ENCODE assay signal across 17 mouse cellular contexts in genomic region chr12:33675508-33675907, GRCm38 (mm10).
"Had no signal": no experiment of that assay in that cellular context is flagged by ENCODE, and none has a peak within 500 bp of the region (broad histone marks: within the 10 kb centered on the region; RNA-seq: fewer than 3 reads in every experiment).

No protein-coding gene starts in this region.

- H3K4me3 ChIP-seq: lung, embryonic 15.5 days; megakaryocyte, embryonic 14.5 days; midbrain, embryonic 13.5 days; midbrain, embryonic 15.5 days; neural tube, embryonic 12.5 days; stomach, embryonic 15.5 days had no signal

- ATAC-seq: lung, postnatal 0 days; midbrain, embryonic 13.5 days; midbrain, embryonic 15.5 days had no signal

- H3K36me3 ChIP-seq: lung, embryonic 15.5 days; midbrain, embryonic 13.5 days; midbrain, embryonic 15.5 days; neural tube, embryonic 12.5 days; stomach, embryonic 15.5 days had no signal

- DNase-seq: lung, adult 2 months; lung, postnatal 14 days; lung, postnatal 36 days; right cerebral cortex, postnatal 14 days; thymus, adult 2 months; thymus, postnatal 25 days; thymus, postnatal 4 days had no signal

- H3K4me2 ChIP-seq: lung, embryonic 15.5 days; midbrain, embryonic 11.5 days; midbrain, embryonic 13.5 days; midbrain, embryonic 15.5 days; neural tube, embryonic 12.5 days; stomach, embryonic 15.5 days had no signal

- H3K27me3 ChIP-seq: lung, embryonic 15.5 days; megakaryocyte, embryonic 14.5 days; midbrain, embryonic 13.5 days; midbrain, embryonic 15.5 days; neural tube, embryonic 12.5 days; stomach, embryonic 15.5 days had no signal

- H3K9ac ChIP-seq: lung, embryonic 15.5 days; midbrain, embryonic 13.5 days; midbrain, embryonic 15.5 days; neural tube, embryonic 12.5 days; stomach, embryonic 15.5 days had no signal

- H3K9me3 ChIP-seq: lung, embryonic 15.5 days; megakaryocyte, embryonic 14.5 days; midbrain, embryonic 13.5 days; midbrain, embryonic 15.5 days; neural tube, embryonic 12.5 days; stomach, embryonic 15.5 days had no signal

- H3K4me1 ChIP-seq: lung, embryonic 15.5 days; megakaryocyte, embryonic 14.5 days; midbrain, embryonic 13.5 days; midbrain, embryonic 15.5 days; neural tube, embryonic 12.5 days; stomach, embryonic 15.5 days had no signal

- H3K27ac ChIP-seq: lung, embryonic 15.5 days; macrophage; midbrain, embryonic 13.5 days; midbrain, embryonic 15.5 days; neural tube, embryonic 12.5 days; stomach, embryonic 15.5 days; stomach, postnatal 0 days had no signal
